Mouse (Mus musculus) lung, adult 2 months (tissue): ENCODE results near the gene Idh3b.

ENCODE experiments used
- CTCF ChIP-seq: fragments of 200-500 bp; IDR thresholded peaks from 2 replicates; pipeline ENCODE4 v1.5.1; 2011; ENCODE audit warnings: mild to moderate bottlenecking, low read length, control low read depth; ENCODE audit not compliant: insufficient read depth
- POLR2A ChIP-seq: fragments of 200-500 bp; IDR thresholded peaks from 2 replicates; pipeline ENCODE4 v1.6.1; 2011; ENCODE audit warnings: low read depth, mild to moderate bottlenecking, control low read depth, low read length, borderline replicate concordance; ENCODE audit errors: extremely low read depth

DNA sequence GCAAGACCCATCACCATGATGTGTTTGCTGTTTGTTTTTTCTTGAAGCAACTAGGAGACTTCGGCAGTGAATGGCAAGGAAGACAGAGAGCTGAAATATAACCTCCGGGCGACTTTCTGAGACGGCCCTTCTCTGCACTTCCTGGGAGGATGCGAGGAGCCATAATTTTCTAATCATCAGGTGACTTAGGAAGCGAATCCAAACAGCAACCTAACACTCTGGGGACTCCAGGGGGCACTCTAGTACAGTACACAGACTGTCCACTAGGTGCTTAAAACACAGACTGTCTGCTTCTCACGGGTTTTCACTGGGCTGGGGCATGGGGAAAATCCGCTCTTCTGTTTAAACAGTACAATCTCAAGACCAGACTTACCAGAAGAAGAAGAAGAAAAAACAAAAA lies 7.1 kb upstream of the Idh3b start:
- TF ChIP-seq POLR2A (no peak), CTCF (peak; percentile 67)
